14 mouse cellular contexts compared by ENCODE assay signal in the genomic region with DNA sequence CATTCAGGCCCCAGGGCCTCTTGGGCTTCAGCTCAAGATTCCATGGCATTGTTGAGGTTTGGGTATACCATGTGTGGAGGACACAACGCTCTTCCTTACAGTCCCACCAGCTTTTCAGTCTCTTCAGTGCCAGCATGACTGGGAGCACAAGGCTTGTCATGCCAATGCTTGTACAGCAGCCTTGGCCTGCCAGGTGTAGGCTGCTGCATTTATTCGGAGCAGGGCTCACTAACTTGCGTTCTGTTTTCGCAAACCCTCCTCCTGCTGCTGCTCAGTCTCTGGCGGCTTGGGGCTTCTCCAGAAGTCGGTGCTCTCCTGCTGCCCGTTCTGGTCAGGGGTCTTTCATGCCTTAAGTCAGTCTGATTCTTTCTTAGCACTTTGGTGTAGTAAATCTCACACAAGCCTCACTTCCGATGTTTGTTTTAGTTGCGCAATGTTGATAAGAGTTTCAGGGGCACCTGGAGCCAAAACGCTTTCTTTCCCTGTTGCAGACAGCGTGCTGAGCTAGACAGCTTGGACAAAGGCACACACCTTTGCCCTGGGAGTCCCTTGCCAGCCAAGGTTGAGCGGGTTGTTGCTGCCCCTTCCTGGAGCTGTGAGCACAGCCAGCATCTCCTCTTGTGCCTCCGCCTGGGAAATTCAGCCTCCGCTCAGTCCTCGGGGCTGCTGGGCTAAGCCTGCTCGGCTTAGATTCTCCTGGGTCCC. TPM values are rescaled to one million over a fixed set of nuclear protein-coding genes. Genes with fewer than 3 reads are reported as not detected.
DNase-seq lines count a peak whose midpoint lies in the region; ATAC-seq and TF ChIP-seq lines count a peak whose summit lies in the region.
"Had no signal": no experiment of that assay in that cellular context is flagged by ENCODE, and none has a peak within 500 bp of the region (broad histone marks: within the 10 kb centered on the region; RNA-seq: fewer than 3 reads in every experiment).

No protein-coding gene starts in this region.

- no peak for TF ChIP-seq CTCF in E14TG2a.4 (conservative IDR thresholded peaks at IDR 0.05; ENCODE audit: low read length)

- 31% methylated on average over 16 of the region's 16 CpGs for WGBS in intestine, embryonic 16.5 days
- WGBS in lung, embryonic 16.5 days: 19% methylated on average over 16 of the region's 16 CpGs
- WGBS in midbrain, embryonic 10.5 days: 82% methylated on average over 16 of the region's 16 CpGs

- 0 out of 2 replicates have a peak overlapping the region, but pooled peaks have one; percentile 40 for H3K4me2 ChIP-seq in intestine, embryonic 16.5 days (ENCODE audit: low read depth, low read length)
- peak overlapping the region; percentile 28 for H3K4me2 ChIP-seq in lung, embryonic 16.5 days (ENCODE audit: low read depth, low read length)
- H3K4me2 ChIP-seq: forebrain, embryonic 15.5 days had no signal

- DNase-seq in cerebellum, adult 11 months: peak; percentile 25
- DNase-seq in midbrain, embryonic 10.5 days (ENCODE audit: low spot score): no peak
- no peak for DNase-seq in thymus, postnatal 10 days (ENCODE audit: low spot score in 2 of 2)
- DNase-seq: gastrocnemius, postnatal 36 days; heart, postnatal 10 days; retina, postnatal 1 day had no signal

- H3K27ac ChIP-seq in intestine, embryonic 16.5 days (ENCODE audit: low read length): peak overlapping the region; percentile 57
- peak overlapping the region; percentile 37 for H3K27ac ChIP-seq in lung, embryonic 16.5 days (ENCODE audit: low read length)
- H3K27ac ChIP-seq in midbrain, embryonic 10.5 days (replicated peaks): no peak overlapping the region
- H3K27ac ChIP-seq: forebrain, embryonic 15.5 days; kidney, postnatal 0 days had no signal

- no peaks in the 10 kb centered on the region for H3K27me3 ChIP-seq in E14TG2a.4 (ENCODE audit: insufficient read depth, low read length)
- no peaks in the 10 kb centered on the region for H3K27me3 ChIP-seq in intestine, embryonic 16.5 days (replicated peaks; ENCODE audit: control insufficient read depth, insufficient read depth, low read length)
- H3K27me3 ChIP-seq in lung, embryonic 16.5 days (ENCODE audit: control insufficient read depth, insufficient read depth, low read depth, low read length): no peaks in the 10 kb centered on the region
- no peaks in the 10 kb centered on the region for H3K27me3 ChIP-seq in midbrain, embryonic 10.5 days (ENCODE audit: low read depth, poor library complexity, severe bottlenecking)
- H3K27me3 ChIP-seq: forebrain, embryonic 15.5 days had no signal

- peak; percentile 85 for ATAC-seq in intestine, embryonic 16.5 days
- ATAC-seq in lung, embryonic 16.5 days (ENCODE audit: low read depth): peak; percentile 63
- no peak for ATAC-seq in granulocyte monocyte progenitor cell, adult 5-6 weeks (replicated peaks; ENCODE audit: poor library complexity, severe bottlenecking)
- ATAC-seq: forebrain, embryonic 15.5 days had no signal

- peak overlapping the region; percentile 44 for H3K9ac ChIP-seq in intestine, embryonic 16.5 days (ENCODE audit: low read depth, low read length)
- peak overlapping the region; percentile 3; the same call in 1 of the 2 replicates for H3K9ac ChIP-seq in lung, embryonic 16.5 days (ENCODE audit: low read length)
- H3K9ac ChIP-seq: forebrain, embryonic 15.5 days had no signal

- peaks cover 35% of the 10 kb centered on the region for H3K36me3 ChIP-seq in E14TG2a.4 (ENCODE audit: insufficient read depth, low read length)
- H3K36me3 ChIP-seq in intestine, embryonic 16.5 days (ENCODE audit: control insufficient read depth, insufficient read depth, low read length): 0 out of 2 replicates have a peak, but pooled peaks cover 3% of the 10 kb centered on the region
- H3K36me3 ChIP-seq in lung, embryonic 16.5 days (ENCODE audit: control insufficient read depth, insufficient read depth, low read length): no peaks in the 10 kb centered on the region
- H3K36me3 ChIP-seq in midbrain, embryonic 10.5 days: peaks cover 15% of the 10 kb centered on the region
- H3K36me3 ChIP-seq: forebrain, embryonic 15.5 days had no signal

- peak overlapping the region; percentile 32; the same call in 1 of the 2 replicates for H3K4me3 ChIP-seq in E14TG2a.4 (replicated peaks; ENCODE audit: low read length)
- H3K4me3 ChIP-seq in intestine, embryonic 16.5 days (ENCODE audit: low read length): no peak overlapping the region
- no peak overlapping the region for H3K4me3 ChIP-seq in lung, embryonic 16.5 days (ENCODE audit: low read length)
- no peak overlapping the region for H3K4me3 ChIP-seq in midbrain, embryonic 10.5 days
- H3K4me3 ChIP-seq: forebrain, embryonic 15.5 days had no signal

- H3K9me3 ChIP-seq in E14TG2a.4 (ENCODE audit: low read length): no peaks in the 10 kb centered on the region
- no peaks in the 10 kb centered on the region for H3K9me3 ChIP-seq in intestine, embryonic 16.5 days (ENCODE audit: control insufficient read depth, low read length)
- no peaks in the 10 kb centered on the region for H3K9me3 ChIP-seq in lung, embryonic 16.5 days (ENCODE audit: control insufficient read depth, low read length)
- H3K9me3 ChIP-seq in midbrain, embryonic 10.5 days (replicated peaks): no peaks in the 10 kb centered on the region
- H3K9me3 ChIP-seq: forebrain, embryonic 15.5 days had no signal

- H3K4me1 ChIP-seq in E14TG2a.4 (replicated peaks; ENCODE audit: low read depth, low read length): peaks cover 17% of the 10 kb centered on the region
- peaks cover 11% of the 10 kb centered on the region for H3K4me1 ChIP-seq in intestine, embryonic 16.5 days (ENCODE audit: control insufficient read depth, insufficient read depth, low read length)
- peaks cover 12% of the 10 kb centered on the region for H3K4me1 ChIP-seq in lung, embryonic 16.5 days (replicated peaks; ENCODE audit: control insufficient read depth, insufficient read depth, low read length)
- no peaks in the 10 kb centered on the region for H3K4me1 ChIP-seq in midbrain, embryonic 10.5 days
- H3K4me1 ChIP-seq: forebrain, embryonic 15.5 days had no signal

RNA-seq across cellular contexts. Expression of a gene that starts 17.4 kb away (rescaled TPM):
- polyA plus RNA-seq in intestine, embryonic 16.5 days (2015; fragmentation: Nextera tagmentation; extraction: Ambion mirVana): 8.8 and 10.6 TPM in 2 replicates
- polyA plus RNA-seq in lung, embryonic 16.5 days (2015; fragmentation: Nextera tagmentation; extraction: Ambion mirVana): 9.9 and 12.6 TPM in 2 replicates
- total RNA-seq in granulocyte monocyte progenitor cell, adult 5-6 weeks (2014; fragmentation: Nextera tagmentation): 2.9 TPM in 1 of 2 replicates, not detected in the other
- total RNA-seq in granulocyte monocyte progenitor cell, adult 5-6 weeks (2017): 0.65 and 2.2 TPM in 2 replicates
- polyA plus RNA-seq in midbrain, embryonic 10.5 days (2016; fragmentation: Nextera tagmentation; extraction: Ambion mirVana): 0.19 and 0.46 TPM in 2 replicates

RNA-seq across cellular contexts. Expression of a gene that starts 24.7 kb away (rescaled TPM):
- 1.0 and 3.1 TPM in 2 replicates for polyA plus RNA-seq in intestine, embryonic 16.5 days (2015; fragmentation: Nextera tagmentation; extraction: Ambion mirVana)
- 0.59 and 3.7 TPM in 2 replicates for polyA plus RNA-seq in lung, embryonic 16.5 days (2015; fragmentation: Nextera tagmentation; extraction: Ambion mirVana)
- total RNA-seq in granulocyte monocyte progenitor cell, adult 5-6 weeks (2014; fragmentation: Nextera tagmentation): not detected in 2 replicates
- total RNA-seq in granulocyte monocyte progenitor cell, adult 5-6 weeks (2017): not detected in 2 replicates
- polyA plus RNA-seq in midbrain, embryonic 10.5 days (2016; fragmentation: Nextera tagmentation; extraction: Ambion mirVana): not detected in 2 replicates
- total RNA-seq: megakaryocyte-erythroid progenitor cell, adult 5-6 weeks had no signal
- polyA plus RNA-seq: embryonic facial prominence, embryonic 14.5 days; forebrain, embryonic 15.5 days had no signal

RNA-seq across cellular contexts. Expression of a gene that starts 36.2 kb away (rescaled TPM):
- 18.6 and 20.6 TPM in 2 replicates for polyA plus RNA-seq in intestine, embryonic 16.5 days (2015; fragmentation: Nextera tagmentation; extraction: Ambion mirVana)
- 27.0 and 38.3 TPM in 2 replicates for polyA plus RNA-seq in lung, embryonic 16.5 days (2015; fragmentation: Nextera tagmentation; extraction: Ambion mirVana)
- 7.3 and 11.7 TPM in 2 replicates for total RNA-seq in granulocyte monocyte progenitor cell, adult 5-6 weeks (2014; fragmentation: Nextera tagmentation)
- total RNA-seq in granulocyte monocyte progenitor cell, adult 5-6 weeks (2017): 6.3 and 9.1 TPM in 2 replicates
- polyA plus RNA-seq in midbrain, embryonic 10.5 days (2016; fragmentation: Nextera tagmentation; extraction: Ambion mirVana): 20.3 and 24.4 TPM in 2 replicates
